Mouse (Mus musculus) limb, embryonic 11.5 days (tissue): ENCODE results near the gene Ctdsp1. TPM values are rescaled to one million over a fixed set of nuclear protein-coding genes. Genes with fewer than 3 reads are reported as not detected.

Experiments
- ATAC-seq: fragments of 200-750 bp; cut with Nextera tagmentation; 2 replicates; pipeline ENCODE4 v1.8.0; 2017; ENCODE audit warnings: low read depth; ENCODE audit not compliant: insufficient number of reproducible peaks, low FRiP score, low TSS enrichment
- DNase-seq: peaks from one replicate; pipeline ENCODE4 v3.0.0-alpha.2; 2015; ENCODE audit warnings: low spot score
- H3K27ac ChIP-seq: fragments of 300-500 bp; sonication (generic); replicated peaks from 2 replicates; pipeline ENCODE4 v1.5.1; 2014; ENCODE audit warnings: low read depth, mild to moderate bottlenecking, low read length
- H3K27me3 ChIP-seq: fragments of 300-500 bp; sonication (generic); 2 replicates; pipeline ENCODE4 v1.6.1; 2014; ENCODE audit warnings: mild to moderate bottlenecking, low read length, mixed read lengths; ENCODE audit not compliant: control insufficient read depth, insufficient read depth
- H3K36me3 ChIP-seq: fragments of 300-500 bp; sonication (generic); 2 replicates; pipeline ENCODE4 v1.6.1; 2014; ENCODE audit warnings: mild to moderate bottlenecking, low read length, moderate library complexity, mixed read lengths; ENCODE audit not compliant: control insufficient read depth, insufficient read depth
- H3K4me1 ChIP-seq: fragments of 300-500 bp; sonication (generic); 2 replicates; pipeline ENCODE4 v1.6.1; 2014; ENCODE audit warnings: low read length, mixed read lengths; ENCODE audit not compliant: control insufficient read depth, insufficient read depth
- H3K4me2 ChIP-seq: fragments of 300-500 bp; sonication (generic); 2 replicates; pipeline ENCODE4 v1.6.1; 2014; ENCODE audit warnings: low read depth, mild to moderate bottlenecking, moderate library complexity; ENCODE audit not compliant: severe bottlenecking
- H3K4me3 ChIP-seq: fragments of 300-500 bp; sonication (generic); 2 replicates; pipeline ENCODE4 v1.5.1; 2014; ENCODE audit warnings: low read depth, low read length
- H3K9ac ChIP-seq: fragments of 300-500 bp; sonication (generic); 2 replicates; pipeline ENCODE4 v1.6.1; 2014; ENCODE audit warnings: mild to moderate bottlenecking, low read length
- H3K9me3 ChIP-seq: fragments of 300-500 bp; sonication (generic); 2 replicates; pipeline ENCODE4 v1.6.1; 2016; ENCODE audit warnings: low read length; ENCODE audit not compliant: control insufficient read depth
- WGBS: fragments of 180-500 bp; shearing (Covaris S2); extraction: QIAGEN DNeasy Blood & Tissue Kit; methylation state at CpG from one replicate; pipeline ENCODE4 v1.1.7; 2014; 5-methylcytosine and 5-hydroxymethylcytosine counted together
- polyA plus RNA-seq: library from polyadenylated mRNA; unstranded; fragments of >200 nt; fragmentation: Nextera tagmentation; extraction: Ambion mirVana; gene quantifications from 2 replicates; pipeline ENCODE4 v1.2.1, GENCODE M21; 2014

The Ctdsp1 gene
- polyA plus RNA-seq, 1 experiment from 2014 or later, result 75.8 TPM

- Histone ChIP-seq H3K4me3 (no peak overlapping the region), H3K36me3 (no peaks in the 10 kb centered on the region), H3K27ac (no peak overlapping the region), H3K9me3 (no peaks in the 10 kb centered on the region), H3K9ac (no peak overlapping the region), H3K4me1 (peaks cover 3% of the 10 kb centered on the region; the same call in 1 of the 2 replicates), H3K4me2 (no peak overlapping the region), H3K27me3 (no peaks in the 10 kb centered on the region)
- 86% methylated on average over 8 of the region's 8 CpGs for WGBS
- no peak for ATAC-seq
- DNase-seq, result no peak
Measured at GRCm38 (mm10) chr1:74384525-74384924, 6.8 kb upstream of the Ctdsp1 start.

- H3K27ac ChIP-seq, result no peak overlapping the region
Measured at GRCm38 (mm10) chr1:74385064-74385463, 6.2 kb upstream of the Ctdsp1 start.

GRCm38 (mm10) chr1:74385531-74385930, 5.8 kb upstream of the Ctdsp1 start:
- 89% methylated on average over 8 of the region's 8 CpGs for WGBS
- no peak for DNase-seq
- Histone ChIP-seq H3K36me3 (no peaks in the 10 kb centered on the region), H3K4me2 (no peak overlapping the region), H3K27me3 (no peaks in the 10 kb centered on the region), H3K9me3 (no peaks in the 10 kb centered on the region), H3K27ac (no peak overlapping the region), H3K4me1 (peaks cover 6% of the 10 kb centered on the region), H3K4me3 (no peak overlapping the region), H3K9ac (no peak overlapping the region)
- no peak for ATAC-seq

More at GRCm38 (mm10) chr1:74385064-74385463, 6.2 kb upstream of the Ctdsp1 start:
- no peak overlapping the region for H3K9ac ChIP-seq
- no peak overlapping the region for H3K4me3 ChIP-seq
- 93% methylated on average over 10 of the region's 10 CpGs for WGBS
- ATAC-seq (no peak), DNase-seq (no peak)
- H3K9me3 ChIP-seq, result no peaks in the 10 kb centered on the region
- H3K27me3 ChIP-seq, result no peaks in the 10 kb centered on the region
- H3K4me2 ChIP-seq, result no peak overlapping the region
- H3K4me1 ChIP-seq, result peaks cover 6% of the 10 kb centered on the region
- no peaks in the 10 kb centered on the region for H3K36me3 ChIP-seq

- peak overlapping the region; percentile 42 for H3K4me3 ChIP-seq
- H3K27me3 ChIP-seq, result no peaks in the 10 kb centered on the region
- H3K36me3 ChIP-seq, result no peaks in the 10 kb centered on the region
- DNase-seq (no peak), ATAC-seq (no peak)
- WGBS, result 75% methylated on average over 7 of the region's 10 CpGs
- no peaks in the 10 kb centered on the region for H3K9me3 ChIP-seq
- H3K4me2 ChIP-seq, result peak overlapping the region; percentile 61
- H3K27ac ChIP-seq, result peak overlapping the region; percentile 95
- peak overlapping the region; percentile 74 for H3K9ac ChIP-seq
- H3K4me1 ChIP-seq, result peaks cover 6% of the 10 kb centered on the region
Measured at GRCm38 (mm10) chr1:74386363-74386713, 5.0 kb upstream of the Ctdsp1 start.

- Histone ChIP-seq H3K9ac (peak overlapping the region; percentile 74), H3K27ac (peak overlapping the region; percentile 95), H3K27me3 (no peaks in the 10 kb centered on the region), H3K36me3 (no peaks in the 10 kb centered on the region), H3K4me1 (peaks cover 6% of the 10 kb centered on the region), H3K4me2 (peak overlapping the region; percentile 61), H3K9me3 (no peaks in the 10 kb centered on the region), H3K4me3 (peak overlapping the region; percentile 42)
- ATAC-seq, result peak; percentile 89
- DNase-seq, result peak; percentile 98
- under 1% methylated on average over 26 of the region's 26 CpGs for WGBS
Measured at GRCm38 (mm10) chr1:74386714-74387385, 4.5 kb upstream of the Ctdsp1 start.

- Histone ChIP-seq H3K4me3 (peak overlapping the region; percentile 42; the same call in 1 of the 2 replicates), H3K27me3 (no peaks in the 10 kb centered on the region), H3K9me3 (no peaks in the 10 kb centered on the region), H3K9ac (peak overlapping the region; percentile 74; the same call in 1 of the 2 replicates), H3K27ac (peak overlapping the region; percentile 95), H3K4me2 (peak overlapping the region; percentile 61; the same call in 1 of the 2 replicates), H3K4me1 (peaks cover 8% of the 10 kb centered on the region), H3K36me3 (no peaks in the 10 kb centered on the region)
- 63% methylated on average over 15 of the region's 15 CpGs for WGBS
- ATAC-seq (no peak), DNase-seq (no peak)
Measured at GRCm38 (mm10) chr1:74387386-74387988, 3.8 kb upstream of the Ctdsp1 start.

GRCm38 (mm10) chr1:74388398-74388920, 2.9 kb upstream of the Ctdsp1 start:
- no peaks in the 10 kb centered on the region for H3K36me3 ChIP-seq
- H3K4me3 ChIP-seq, result no peak overlapping the region
- WGBS, result 83% methylated on average over 7 of the region's 7 CpGs
- no peaks in the 10 kb centered on the region for H3K9me3 ChIP-seq
- H3K4me1 ChIP-seq, result peaks cover 12% of the 10 kb centered on the region
- ATAC-seq (no peak), DNase-seq (no peak)
- H3K4me2 ChIP-seq, result no peak overlapping the region
- no peak overlapping the region for H3K9ac ChIP-seq
- no peak overlapping the region for H3K27ac ChIP-seq
- H3K27me3 ChIP-seq, result no peaks in the 10 kb centered on the region

- Histone ChIP-seq H3K9me3 (no peaks in the 10 kb centered on the region), H3K36me3 (peaks cover 7% of the 10 kb centered on the region; the same call in 1 of the 2 replicates), H3K4me1 (peaks cover 10% of the 10 kb centered on the region), H3K27ac (peak overlapping the region; percentile 38; the same call in 1 of the 2 replicates), H3K4me3 (peak overlapping the region; percentile 12; the same call in 1 of the 2 replicates), H3K4me2 (peak overlapping the region; percentile 97), H3K27me3 (no peaks in the 10 kb centered on the region), H3K9ac (no peak overlapping the region; the same call in 1 of the 2 replicates)
- ATAC-seq (no peak), DNase-seq (peak; percentile 43)
- 5% methylated on average over 29 of the region's 29 CpGs for WGBS
Measured at GRCm38 (mm10) chr1:74389831-74390286, 1.4 kb upstream of the Ctdsp1 start.
